Mouse (Mus musculus) midbrain, embryonic 13.5 days (tissue): ENCODE measurements at regions not wholly inside any gene's neighbourhood (a gene's known extent, or its start where the extent isn't known, plus 50 kb on each side); places are given as distances from the start of the nearest gene placed in this dataset.
"Not testable (repeated sequence)": the region's sequence is repeated elsewhere in the genome, so short reads cannot be mapped to it uniquely, and the experiment has no call there.

ENCODE experiments used
- ATAC-seq: fragments of 200-750 bp; cut with Nextera tagmentation; 2 replicates; pipeline ENCODE4 v1.8.0; 2017; ENCODE audit warnings: mild to moderate bottlenecking, moderate TSS enrichment, moderate library complexity
- H3K27ac ChIP-seq: fragments of 300-500 bp; sonication (generic); 2 replicates; pipeline ENCODE4 v1.5.1; 2015; ENCODE audit warnings: inconsistent platforms, mild to moderate bottlenecking, moderate library complexity
- H3K27me3 ChIP-seq: fragments of 300-500 bp; sonication (generic); 2 replicates; pipeline ENCODE4 v1.6.1; 2015; ENCODE audit warnings: mild to moderate bottlenecking, inconsistent platforms
- H3K36me3 ChIP-seq: fragments of 300-500 bp; sonication (generic); 2 replicates; pipeline ENCODE4 v1.6.1; 2015; ENCODE audit warnings: mild to moderate bottlenecking, inconsistent platforms
- H3K4me1 ChIP-seq: fragments of 300-500 bp; sonication (generic); replicated peaks from 2 replicates; pipeline ENCODE4 v1.6.1; 2015; ENCODE audit warnings: inconsistent platforms
- H3K4me2 ChIP-seq: fragments of 300-500 bp; sonication (generic); replicated peaks from 2 replicates; pipeline ENCODE4 v1.6.1; 2015; ENCODE audit warnings: moderate library complexity, mild to moderate bottlenecking, inconsistent platforms
- H3K4me3 ChIP-seq: fragments of 300-500 bp; sonication (generic); replicated peaks from 2 replicates; pipeline ENCODE4 v1.5.1; 2015; ENCODE audit warnings: mild to moderate bottlenecking, inconsistent platforms
- H3K9ac ChIP-seq: fragments of 300-500 bp; sonication (generic); replicated peaks from 2 replicates; pipeline ENCODE4 v1.6.1; 2015; ENCODE audit warnings: mild to moderate bottlenecking, inconsistent platforms
- H3K9me3 ChIP-seq: fragments of 300-500 bp; sonication (generic); 2 replicates; pipeline ENCODE4 v1.6.1; 2016; ENCODE audit warnings: mild to moderate bottlenecking, inconsistent platforms
- WGBS: fragments of 180-500 bp; shearing (Covaris S2); methylation state at CpG from one replicate; pipeline ENCODE4 v1.1.7; 2015; 5-methylcytosine and 5-hydroxymethylcytosine counted together

- ATAC-seq: no peak
- H3K9me3 ChIP-seq: no peaks in the 10 kb centered on the region
Measured at GRCm38 (mm10) chr13:26865930-26866555, 96.1 kb upstream of the Hdgfl1 start.

GRCm38 (mm10) chr13:26867794-26868193 is 97.8 kb upstream of the Hdgfl1 start:
- H3K36me3 ChIP-seq: no peaks in the 10 kb centered on the region
- H3K4me2 ChIP-seq: no peak overlapping the region
- no peak overlapping the region for H3K9ac ChIP-seq
- H3K9me3 ChIP-seq: no peaks in the 10 kb centered on the region
- H3K27me3 ChIP-seq: no peaks in the 10 kb centered on the region
- no peak overlapping the region for H3K4me3 ChIP-seq
- 67% methylated on average over 3 of the region's 3 CpGs for WGBS
- H3K27ac ChIP-seq: no peak overlapping the region
- peaks cover 5% of the 10 kb centered on the region for H3K4me1 ChIP-seq
- ATAC-seq: no peak

More at GRCm38 (mm10) chr13:26865930-26866555, 96.1 kb upstream of the Hdgfl1 start:
- H3K4me1 ChIP-seq: peaks cover 5% of the 10 kb centered on the region
- H3K4me2 ChIP-seq: no peak overlapping the region
- no peak overlapping the region for H3K9ac ChIP-seq
- WGBS: 66% methylated on average over 4 of the region's 4 CpGs
- no peaks in the 10 kb centered on the region for H3K27me3 ChIP-seq
- no peak overlapping the region for H3K4me3 ChIP-seq
- no peak overlapping the region for H3K27ac ChIP-seq
- H3K36me3 ChIP-seq: no peaks in the 10 kb centered on the region

- Histone ChIP-seq H3K4me2 (no peak overlapping the region), H3K9ac (no peak overlapping the region), H3K4me1 (no peaks in the 10 kb centered on the region), H3K4me3 (no peak overlapping the region), H3K27me3 (no peaks in the 10 kb centered on the region), H3K9me3 (no peaks in the 10 kb centered on the region), H3K27ac (no peak overlapping the region), H3K36me3 (no peaks in the 10 kb centered on the region)
- 84% methylated on average over 7 of the region's 7 CpGs for WGBS
- ATAC-seq: no peak
Measured at GRCm38 (mm10) chr13:26916477-26916876, 140.9 kb upstream of the Prl start.

DNA sequence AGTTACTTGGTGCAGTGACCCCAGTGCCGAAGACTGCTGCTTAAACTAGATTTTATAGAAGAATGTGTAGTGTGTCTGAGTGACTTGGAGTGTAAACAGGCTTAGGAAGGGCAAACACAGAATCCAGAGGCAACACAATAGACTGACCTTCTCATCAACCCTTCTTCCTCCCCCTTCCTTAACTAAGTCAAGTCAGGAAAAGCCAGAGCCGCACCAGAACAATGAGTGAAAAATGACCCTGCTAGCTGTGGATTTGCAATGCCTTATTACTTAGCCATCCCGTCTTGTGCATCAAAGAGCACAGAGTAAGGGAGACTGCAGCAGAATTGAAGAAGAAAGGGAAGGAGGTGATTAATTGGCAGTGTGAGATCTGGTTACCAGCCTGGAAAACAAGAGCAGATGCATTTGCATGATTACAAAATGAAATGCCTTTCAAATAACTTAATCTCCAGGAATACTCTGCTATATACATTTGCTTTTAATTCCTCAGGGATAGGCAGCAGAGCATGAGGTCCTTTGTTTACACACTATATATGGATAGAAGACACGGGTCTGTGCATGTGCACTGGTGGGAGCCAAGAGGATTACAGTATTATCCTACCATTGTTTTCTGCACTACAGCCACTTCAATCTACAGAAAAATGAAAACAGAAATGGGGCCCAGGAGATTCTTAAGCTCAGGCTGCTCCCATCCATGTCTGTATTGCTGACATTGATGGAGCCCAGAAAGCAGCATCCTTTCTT is 124.5 kb upstream of the Prl start:
- Histone ChIP-seq H3K9ac (no peak overlapping the region), H3K9me3 (no peaks in the 10 kb centered on the region), H3K4me1 (peaks cover 14% of the 10 kb centered on the region), H3K27ac (peak overlapping the region; percentile 83), H3K36me3 (no peaks in the 10 kb centered on the region), H3K4me3 (no peak overlapping the region), H3K27me3 (no peaks in the 10 kb centered on the region), H3K4me2 (no peak overlapping the region)
- peak; percentile 93 for ATAC-seq
- WGBS: under 1% methylated on average over 4 of the region's 4 CpGs

GRCm38 (mm10) chr13:26933838-26934237 is 123.5 kb upstream of the Prl start:
- peak overlapping the region; percentile 27; the same call in 1 of the 2 replicates for H3K27ac ChIP-seq
- ATAC-seq: no peak

DNA sequence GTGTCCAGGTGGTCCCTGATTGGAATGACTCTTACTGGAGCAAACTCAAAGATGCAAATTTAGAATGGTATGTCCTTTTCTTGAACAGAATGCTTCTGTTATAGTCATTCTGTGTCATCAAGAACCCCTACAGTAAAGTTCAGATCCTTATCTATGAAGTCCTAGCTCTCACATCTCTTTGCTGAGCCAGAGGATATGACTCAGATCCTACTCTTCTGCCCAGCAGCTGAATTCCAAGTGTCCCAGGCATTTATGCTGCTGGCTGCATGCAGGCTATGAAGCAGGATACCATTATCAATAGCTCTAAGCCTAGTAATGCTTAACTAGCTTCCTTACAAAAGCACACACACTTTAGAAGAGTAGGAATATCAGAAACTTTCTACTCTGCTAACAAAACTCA is 116.9 kb upstream of the Prl start:
- Histone ChIP-seq H3K27me3 (no peaks in the 10 kb centered on the region), H3K4me3 (no peak overlapping the region), H3K9ac (no peak overlapping the region), H3K4me1 (no peaks in the 10 kb centered on the region), H3K36me3 (no peaks in the 10 kb centered on the region), H3K27ac (no peak overlapping the region), H3K9me3 (no peaks in the 10 kb centered on the region), H3K4me2 (no peak overlapping the region)
- ATAC-seq: no peak

More at GRCm38 (mm10) chr13:26933838-26934237, 123.5 kb upstream of the Prl start:
- H3K27me3 ChIP-seq: no peaks in the 10 kb centered on the region
- peaks cover 14% of the 10 kb centered on the region for H3K4me1 ChIP-seq
- H3K36me3 ChIP-seq: no peaks in the 10 kb centered on the region
- no peak overlapping the region for H3K4me3 ChIP-seq
- WGBS: 39% methylated on average over 5 of the region's 5 CpGs
- H3K9me3 ChIP-seq: no peaks in the 10 kb centered on the region
- H3K4me2 ChIP-seq: no peak overlapping the region
- H3K9ac ChIP-seq: no peak overlapping the region

GRCm38 (mm10) chr13:26944487-26944886 is 112.9 kb upstream of the Prl start:
- ATAC-seq: no peak
- Histone ChIP-seq H3K4me1 (no peaks in the 10 kb centered on the region), H3K27me3 (no peaks in the 10 kb centered on the region), H3K4me3 (no peak overlapping the region), H3K27ac (no peak overlapping the region), H3K4me2 (no peak overlapping the region), H3K36me3 (no peaks in the 10 kb centered on the region), H3K9ac (no peak overlapping the region), H3K9me3 (no peaks in the 10 kb centered on the region)
- 62% methylated on average over 3 of the region's 3 CpGs for WGBS

GRCm38 (mm10) chr13:26951461-26951860 is 105.9 kb upstream of the Prl start:
- Histone ChIP-seq H3K4me1 (no peaks in the 10 kb centered on the region), H3K27me3 (no peaks in the 10 kb centered on the region), H3K4me2 (no peak overlapping the region), H3K4me3 (no peak overlapping the region), H3K36me3 (no peaks in the 10 kb centered on the region), H3K9me3 (no peaks in the 10 kb centered on the region), H3K9ac (no peak overlapping the region), H3K27ac (no peak overlapping the region)
- WGBS: 98% methylated on average over 2 of the region's 2 CpGs
- ATAC-seq: no peak

DNA sequence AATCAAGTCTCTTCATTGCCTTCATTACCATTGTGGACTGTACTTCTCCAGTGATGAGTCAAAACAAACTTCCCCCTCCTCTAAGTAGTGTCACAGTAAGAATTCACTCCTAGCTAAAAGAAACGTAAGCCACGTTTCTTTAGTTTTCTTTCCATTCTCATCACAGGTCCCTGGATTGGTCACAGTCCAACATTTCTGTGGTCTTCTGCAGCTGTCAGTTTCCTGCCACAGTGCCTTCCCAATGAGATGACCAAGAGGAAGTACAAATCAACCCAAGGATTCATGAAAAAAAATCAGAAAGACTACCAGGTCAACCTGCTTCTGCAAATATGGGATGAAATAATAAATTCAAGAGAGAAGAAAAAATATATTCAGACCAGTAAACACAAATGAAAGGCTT is 103.5 kb upstream of the Prl start:
- Histone ChIP-seq H3K27me3 (no peaks in the 10 kb centered on the region), H3K9ac (no peak overlapping the region), H3K36me3 (no peaks in the 10 kb centered on the region), H3K9me3 (no peaks in the 10 kb centered on the region), H3K4me3 (no peak overlapping the region), H3K4me1 (no peaks in the 10 kb centered on the region), H3K4me2 (no peak overlapping the region), H3K27ac (no peak overlapping the region)
- WGBS: 92% methylated on average over 2 of the region's 2 CpGs
- ATAC-seq: no peak

DNA sequence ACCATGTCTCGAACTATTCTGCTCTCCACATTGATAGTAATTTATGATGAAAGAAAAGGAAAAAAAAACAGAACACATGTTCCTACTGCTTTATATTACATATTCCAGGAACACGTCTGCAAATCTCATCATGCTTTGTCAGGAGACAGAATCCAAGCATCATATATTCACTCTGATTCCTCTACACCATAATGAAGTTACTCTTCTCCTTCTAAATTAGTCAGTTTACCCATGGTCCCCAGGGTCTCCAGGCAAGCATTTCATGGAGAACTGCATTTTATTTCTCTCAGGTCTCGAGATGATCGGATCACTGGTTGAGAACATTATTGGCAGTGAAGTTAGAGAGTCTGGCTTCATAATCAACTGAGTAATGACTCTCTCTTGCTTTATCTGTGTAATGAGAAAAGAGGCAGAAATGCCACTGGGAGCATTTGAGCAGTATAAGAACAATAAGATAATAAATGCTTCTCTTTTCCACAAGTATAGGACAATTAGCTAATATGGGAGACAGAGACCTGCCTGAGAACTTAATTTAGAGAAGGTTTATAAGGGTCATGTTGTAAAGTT is 97.8 kb upstream of the Prl start:
- H3K4me3 ChIP-seq: no peak overlapping the region
- H3K36me3 ChIP-seq: no peaks in the 10 kb centered on the region
- H3K4me2 ChIP-seq: no peak overlapping the region
- no peaks in the 10 kb centered on the region for H3K9me3 ChIP-seq
- H3K4me1 ChIP-seq: no peaks in the 10 kb centered on the region
- no peak for ATAC-seq
- H3K27me3 ChIP-seq: no peaks in the 10 kb centered on the region
- no peak overlapping the region for H3K27ac ChIP-seq
- WGBS: 81% methylated on average over 4 of the region's 4 CpGs
- H3K9ac ChIP-seq: no peak overlapping the region

DNA sequence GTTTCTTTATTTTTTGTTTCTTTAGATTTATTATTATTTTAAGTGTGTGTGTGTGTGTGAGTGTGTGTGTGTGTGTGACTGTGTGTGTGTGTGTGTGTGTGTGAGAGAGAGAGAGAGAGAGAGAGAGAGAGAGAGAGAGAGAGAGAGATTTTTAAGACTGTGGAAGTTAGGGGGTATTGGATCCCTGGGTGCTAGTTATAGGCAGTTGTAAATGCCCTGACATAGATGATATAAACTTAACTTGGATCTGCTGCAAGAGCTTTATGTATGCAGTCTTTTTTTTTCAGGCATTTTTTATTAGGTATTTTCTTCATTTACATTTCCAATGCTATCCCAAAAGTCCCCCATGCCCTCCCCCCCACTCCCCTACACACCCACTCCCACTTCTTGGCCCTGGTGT is 96.8 kb upstream of the Prl start:
- not testable (repeated sequence) for H3K4me1 ChIP-seq, H3K4me3 ChIP-seq, H3K4me2 ChIP-seq, H3K9me3 ChIP-seq, H3K36me3 ChIP-seq, H3K27me3 ChIP-seq, H3K9ac ChIP-seq, ATAC-seq, H3K27ac ChIP-seq

DNA sequence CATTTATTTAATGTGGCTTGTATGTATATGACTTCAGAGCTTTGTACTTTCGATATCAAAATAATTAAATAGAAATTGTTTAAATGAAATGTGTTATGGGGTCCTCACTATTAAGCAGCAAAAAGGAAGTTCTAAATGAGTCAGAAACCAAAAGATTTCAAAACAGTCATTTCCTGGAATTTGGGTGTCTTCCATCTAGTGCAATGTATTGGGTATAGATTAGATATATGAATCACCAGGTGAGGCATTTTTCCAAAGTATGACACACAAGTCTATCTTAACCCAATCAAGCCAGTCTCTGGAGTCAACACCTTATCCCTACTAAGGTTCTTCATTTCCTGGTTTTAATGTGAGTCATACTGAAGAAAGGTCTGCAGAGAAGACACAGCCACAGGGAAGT is 81.3 kb upstream of the Prl start:
- ATAC-seq: no peak
- Histone ChIP-seq H3K4me2 (no peak overlapping the region), H3K9ac (no peak overlapping the region), H3K27me3 (no peaks in the 10 kb centered on the region), H3K36me3 (no peaks in the 10 kb centered on the region), H3K9me3 (no peaks in the 10 kb centered on the region), H3K4me1 (no peaks in the 10 kb centered on the region), H3K4me3 (no peak overlapping the region), H3K27ac (no peak overlapping the region)
- 95% methylated on average over 1 of the region's 1 CpGs for WGBS
